Mouse (Mus musculus) thymus, postnatal 14 days (tissue): ENCODE data around the gene C5ar2.
"Not testable (repeated sequence)": the region's sequence is repeated elsewhere in the genome, so short reads cannot be mapped to it uniquely, and the experiment has no call there.

Experiments
- DNase-seq: peaks from one replicate; pipeline ENCODE4 v3.0.0; 2021

The C5ar2 gene

GRCm38 (mm10) chr7:16244067-16244466, at the start of gene C5ar2:
TSS of gene C5ar2 (minus strand) at chr7:16244154.
- no peak for DNase-seq

- no peak for DNase-seq
Observed at GRCm38 (mm10) chr7:16287791-16288190, 43.8 kb upstream of the C5ar2 start.

- no peak for DNase-seq
Observed at GRCm38 (mm10) chr7:16287016-16287415, 43.1 kb upstream of the C5ar2 start.

GRCm38 (mm10) chr7:16286026-16286961, 42.3 kb upstream of the C5ar2 start, which contains the start of gene Ccdc9:
TSS of gene Ccdc9 (minus strand) at chr7:16286795.
- peak; percentile 99 for DNase-seq

GRCm38 (mm10) chr7:16285450-16286025, 41.6 kb upstream of the C5ar2 start:
- peak; percentile 72 for DNase-seq

- DNase-seq: no peak
Observed at GRCm38 (mm10) chr7:16284904-16285303, 41.0 kb upstream of the C5ar2 start.

- DNase-seq: no peak
Observed at GRCm38 (mm10) chr7:16284001-16284400, 40.0 kb upstream of the C5ar2 start.

- DNase-seq: no peak
Observed at GRCm38 (mm10) chr7:16282334-16282733, 38.4 kb upstream of the C5ar2 start.

GRCm38 (mm10) chr7:16280721-16281120, 36.8 kb upstream of the C5ar2 start:
- DNase-seq: no peak

- no peak for DNase-seq
Observed at GRCm38 (mm10) chr7:16274922-16275890, 31.3 kb upstream of the C5ar2 start.

GRCm38 (mm10) chr7:16273766-16274140, 29.8 kb upstream of the C5ar2 start:
- DNase-seq: peak; percentile 88

GRCm38 (mm10) chr7:16273081-16273765, 29.3 kb upstream of the C5ar2 start, which contains the start of gene Inafm1:
TSS of gene Inafm1 (minus strand) at chr7:16273617.
- peak; percentile 91 for DNase-seq

- peak; percentile 68 for DNase-seq
Observed at GRCm38 (mm10) chr7:16272681-16273080, 28.7 kb upstream of the C5ar2 start.

- DNase-seq: no peak
Observed at GRCm38 (mm10) chr7:16271139-16271538, 27.2 kb upstream of the C5ar2 start.

GRCm38 (mm10) chr7:16266593-16266992, 22.6 kb upstream of the C5ar2 start:
- DNase-seq: not testable (repeated sequence)

GRCm38 (mm10) chr7:16265856-16266255, 21.9 kb upstream of the C5ar2 start:
- no peak for DNase-seq

- no peak for DNase-seq
Observed at GRCm38 (mm10) chr7:16263843-16264242, 19.9 kb upstream of the C5ar2 start.

- peak; percentile 84 for DNase-seq
Observed at GRCm38 (mm10) chr7:16263015-16263787, 19.2 kb upstream of the C5ar2 start.

GRCm38 (mm10) chr7:16261097-16261496, 17.1 kb upstream of the C5ar2 start:
- no peak for DNase-seq

- no peak for DNase-seq
Observed at GRCm38 (mm10) chr7:16259110-16259590, 15.2 kb upstream of the C5ar2 start, which contains the start of gene C5ar1. TSS of gene C5ar1 (minus strand) at chr7:16259540.

- DNase-seq: no peak
Observed at GRCm38 (mm10) chr7:16257830-16258229, 13.9 kb upstream of the C5ar2 start.
